Mouse (Mus musculus) myocyte (in vitro differentiated cells): ENCODE data around the gene Cphx3.
"Not testable (repeated sequence)": the region's sequence is repeated elsewhere in the genome, so short reads cannot be mapped to it uniquely, and the experiment has no call there.

ENCODE experiments used
- CEBPB ChIP-seq: IDR thresholded peaks from 2 replicates; pipeline ENCODE4 v1.6.1; 2011; ENCODE audit warnings: mild to moderate bottlenecking, moderate library complexity; ENCODE audit not compliant: poor library complexity, insufficient read depth, severe bottlenecking
- E2F4 ChIP-seq: IDR thresholded peaks from one replicate; pipeline ENCODE4 v1.6.1; 2011; ENCODE audit warnings: mild to moderate bottlenecking, control low read depth, moderate library complexity; ENCODE audit not compliant: insufficient read depth
- MAX ChIP-seq: IDR thresholded peaks from one replicate; pipeline ENCODE4 v1.6.1; 2011; ENCODE audit warnings: low read depth, mild to moderate bottlenecking, control low read depth
- MYOD1 ChIP-seq, 3 experiments: IDR thresholded peaks; one replicate each; pipeline ENCODE4 v1.6.1; 2011; ENCODE audit warnings: control low read depth in 2 of 3, low read depth in 2 of 3, mild to moderate bottlenecking in 2 of 3, moderate library complexity in 1 of 3; ENCODE audit not compliant: insufficient read length in 2 of 3, control insufficient read depth in 1 of 3
- MYOG ChIP-seq, 3 experiments: IDR thresholded peaks; one replicate each; pipeline ENCODE4 v1.6.1; 2011; ENCODE audit warnings: control low read depth in 2 of 3, low read depth in 2 of 3, mild to moderate bottlenecking in 2 of 3; ENCODE audit not compliant: insufficient read length in 2 of 3, control insufficient read depth in 1 of 3, insufficient read depth in 1 of 3
- POLR2A ChIP-seq: IDR thresholded peaks from one replicate; pipeline ENCODE4 v1.6.1; 2011; ENCODE audit warnings: low read depth, mild to moderate bottlenecking, control low read depth, moderate library complexity; ENCODE audit not compliant: insufficient read length
- POLR2AphosphoS2 ChIP-seq: IDR thresholded peaks from one replicate; pipeline ENCODE4 v1.6.1; 2011; ENCODE audit warnings: low read depth, control low read depth; ENCODE audit not compliant: insufficient read length
- REST ChIP-seq: IDR thresholded peaks from one replicate; pipeline ENCODE4 v1.6.1; 2011; ENCODE audit warnings: mild to moderate bottlenecking, control low read depth, moderate library complexity; ENCODE audit not compliant: insufficient read depth, insufficient read length
- SRF ChIP-seq: IDR thresholded peaks from one replicate; pipeline ENCODE4 v1.6.1; 2011; ENCODE audit warnings: low read depth; ENCODE audit not compliant: control insufficient read depth, insufficient read length
- TCF12 ChIP-seq: IDR thresholded peaks from one replicate; pipeline ENCODE4 v1.6.1; 2011; ENCODE audit warnings: mild to moderate bottlenecking, control low read depth; ENCODE audit not compliant: poor library complexity, insufficient read depth, severe bottlenecking
- TCF3 ChIP-seq: IDR thresholded peaks from one replicate; pipeline ENCODE4 v1.6.1; 2011; ENCODE audit warnings: low read depth, control low read depth; ENCODE audit not compliant: insufficient read length
- USF1 ChIP-seq: IDR thresholded peaks from one replicate; pipeline ENCODE4 v1.6.1; 2011; ENCODE audit warnings: low read depth, mild to moderate bottlenecking, control low read depth, moderate library complexity

DNA sequence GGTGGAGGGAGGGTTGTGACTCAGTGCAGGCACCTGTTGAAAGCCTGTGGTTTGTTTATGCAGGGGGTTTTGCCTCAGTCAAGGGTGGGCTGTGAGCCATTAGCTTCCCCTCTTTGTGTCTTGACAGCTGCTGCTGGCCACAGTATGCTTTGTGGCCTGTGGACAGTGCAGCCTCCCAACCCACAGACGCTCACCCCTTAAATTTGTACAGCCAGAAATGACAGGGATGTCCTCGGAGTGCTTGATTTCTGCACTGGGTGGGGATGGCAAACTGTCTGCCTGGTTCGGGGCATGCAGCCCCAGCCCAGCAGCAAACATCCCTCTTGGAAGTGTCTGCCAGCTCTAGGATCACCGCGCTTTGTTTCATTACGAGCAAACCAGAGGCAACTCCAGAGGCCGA, 36.1 kb downstream of the Cphx3 start, which contains the start of gene Duxbl2:
- not testable (repeated sequence) for TF ChIP-seq POLR2A; MYOG (IDR thresholded peaks at IDR 0.05; ENCODE audit: control insufficient read depth in 1 of 3, insufficient read depth in 1 of 3, insufficient read length in 2 of 3, low read depth in 2 of 3); POLR2AphosphoS2; USF1; MAX; TCF12; CEBPB; REST; E2F4; SRF; TCF3; MYOD1 (IDR thresholded peaks at IDR 0.05; ENCODE audit: control insufficient read depth in 1 of 3, insufficient read length in 2 of 3, low read depth in 2 of 3)
